Mouse (Mus musculus) right cerebral cortex, postnatal 4 days (tissue): ENCODE data around the gene Metap2.
"Not testable (repeated sequence)": the region's sequence is repeated elsewhere in the genome, so short reads cannot be mapped to it uniquely, and the experiment has no call there.

ENCODE experiments used
- DNase-seq: peaks from one replicate; pipeline ENCODE4 v3.0.0-alpha.2; 2022

Gene Metap2

DNA sequence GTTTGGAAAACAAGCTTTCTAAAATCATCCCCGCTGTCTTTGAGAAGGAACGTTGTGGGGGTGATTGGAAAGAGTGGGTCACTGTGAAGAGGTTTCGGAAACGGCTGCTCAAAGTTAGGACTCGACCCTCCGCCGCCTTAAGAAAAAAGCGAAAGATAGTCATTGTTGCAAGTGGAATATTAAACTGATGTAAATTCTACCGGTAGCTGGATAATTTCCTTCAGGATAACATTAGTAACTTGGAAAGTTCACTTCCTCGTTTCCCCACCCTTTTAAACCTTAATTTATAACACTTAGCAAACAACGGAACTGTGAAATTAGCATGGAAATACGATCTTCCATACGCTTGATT lies 62.5 kb downstream of the Metap2 start:
- no peak for DNase-seq

DNA sequence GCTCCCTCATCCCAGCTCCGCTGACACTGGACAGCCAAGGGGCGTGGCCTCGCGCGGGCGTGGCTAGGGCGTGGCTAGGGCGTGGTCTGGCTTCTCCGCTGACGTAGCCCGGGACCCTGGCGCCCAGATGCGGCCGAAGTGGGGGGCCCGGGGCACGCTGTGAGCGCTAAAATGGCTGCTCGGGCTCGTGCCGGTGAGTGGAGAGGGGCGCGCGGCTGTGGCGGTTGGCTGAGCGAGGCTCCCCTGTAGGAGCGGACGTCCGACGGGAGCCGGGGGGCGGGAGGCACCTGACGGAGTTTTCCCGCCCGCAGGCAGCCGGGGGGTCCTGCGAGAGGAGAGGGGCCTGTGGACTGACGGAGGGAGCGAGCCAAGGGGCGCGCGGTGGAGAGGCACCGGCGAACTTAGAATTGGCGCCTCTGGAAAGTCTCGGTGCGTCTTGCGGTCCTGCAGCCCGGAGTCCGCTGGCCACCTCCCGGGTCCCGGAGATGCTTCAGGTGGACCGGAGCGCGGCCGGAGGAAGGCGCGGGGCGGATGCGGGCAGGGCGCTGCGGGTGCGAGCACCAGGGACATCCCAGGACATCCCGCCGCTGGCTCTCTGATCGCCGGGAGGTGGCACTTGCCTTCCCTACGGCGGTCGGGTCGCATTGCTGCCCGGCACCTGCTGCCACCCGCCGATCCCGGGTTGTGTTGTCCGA lies 63.0 kb downstream of the Metap2 start:
- DNase-seq: peak; percentile 31

DNA sequence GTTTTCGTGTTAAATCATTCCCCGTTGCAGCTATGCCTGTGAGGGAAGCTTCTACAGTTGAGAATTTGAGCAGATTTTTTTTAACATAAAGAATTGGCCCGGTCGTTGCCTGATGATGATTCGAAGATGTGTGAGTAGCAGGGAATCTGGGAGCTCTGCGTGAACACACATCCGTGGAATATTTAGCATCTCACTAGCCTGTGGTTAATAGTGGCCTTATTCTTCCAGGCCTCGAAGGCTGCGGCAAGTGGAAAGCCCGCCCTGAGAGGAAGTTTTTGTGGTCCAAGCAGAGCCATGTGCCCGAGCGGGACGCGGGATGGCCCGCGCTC lies 63.6 kb downstream of the Metap2 start:
- no peak for DNase-seq

DNA sequence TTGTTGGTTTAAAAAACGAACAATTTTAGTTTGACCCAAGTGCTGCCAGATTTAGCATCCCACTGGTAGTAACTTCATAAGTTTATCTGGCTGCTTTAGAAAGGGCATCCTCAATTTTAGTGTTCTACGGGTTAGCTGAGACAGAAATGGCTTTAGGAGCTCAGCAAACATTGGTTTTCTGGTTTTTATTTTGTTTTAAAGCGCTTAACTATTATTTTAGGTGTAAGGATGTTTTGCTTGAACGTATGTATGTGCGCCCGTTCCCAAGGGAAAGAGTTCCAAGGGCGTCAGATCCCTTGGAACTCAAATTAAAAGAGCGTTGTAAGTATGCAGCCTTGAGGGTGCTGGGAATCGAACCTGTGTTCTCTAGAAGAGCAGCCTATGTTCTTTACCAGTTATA lies 64.1 kb downstream of the Metap2 start:
- no peak for DNase-seq

DNA sequence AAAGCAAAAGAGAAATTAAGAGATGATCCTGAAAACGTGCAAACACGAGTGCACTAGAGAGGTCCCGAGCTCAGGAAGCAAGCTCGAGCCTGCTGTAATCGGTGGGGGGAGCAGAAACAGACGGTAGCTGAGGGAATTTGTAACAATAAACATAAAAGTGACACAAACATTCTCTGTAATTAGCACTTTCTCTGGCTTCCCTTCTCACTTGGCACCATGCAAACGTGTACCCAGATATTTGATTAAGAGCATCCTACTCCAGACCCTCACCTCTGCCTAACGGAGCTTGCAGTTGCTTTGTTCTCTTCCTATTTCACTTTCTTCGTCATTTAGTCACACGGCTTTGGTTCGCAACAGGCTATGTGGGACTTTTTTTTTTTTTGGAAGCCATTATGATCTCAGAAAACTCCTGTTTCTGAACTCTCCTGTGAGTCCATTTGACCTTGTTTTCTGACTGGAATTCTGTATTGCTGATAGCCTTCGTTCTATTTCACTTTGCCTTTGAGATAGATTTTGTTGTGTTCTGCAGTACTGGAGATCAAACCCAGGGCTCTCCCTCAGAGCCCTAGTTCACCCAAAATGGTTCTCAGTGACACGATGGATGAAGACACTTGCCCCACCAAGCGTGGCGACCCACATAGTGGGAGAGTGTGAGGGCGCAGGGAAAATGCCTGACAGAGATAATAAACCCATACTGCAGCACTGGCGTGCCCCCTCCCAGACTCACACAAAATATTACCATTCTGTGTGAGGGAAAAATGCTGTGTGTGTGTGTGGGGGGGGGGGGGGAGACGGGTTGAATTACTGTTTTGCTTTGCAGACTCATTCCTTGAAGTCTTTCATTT lies 64.9 kb downstream of the Metap2 start:
- DNase-seq: no peak

DNA sequence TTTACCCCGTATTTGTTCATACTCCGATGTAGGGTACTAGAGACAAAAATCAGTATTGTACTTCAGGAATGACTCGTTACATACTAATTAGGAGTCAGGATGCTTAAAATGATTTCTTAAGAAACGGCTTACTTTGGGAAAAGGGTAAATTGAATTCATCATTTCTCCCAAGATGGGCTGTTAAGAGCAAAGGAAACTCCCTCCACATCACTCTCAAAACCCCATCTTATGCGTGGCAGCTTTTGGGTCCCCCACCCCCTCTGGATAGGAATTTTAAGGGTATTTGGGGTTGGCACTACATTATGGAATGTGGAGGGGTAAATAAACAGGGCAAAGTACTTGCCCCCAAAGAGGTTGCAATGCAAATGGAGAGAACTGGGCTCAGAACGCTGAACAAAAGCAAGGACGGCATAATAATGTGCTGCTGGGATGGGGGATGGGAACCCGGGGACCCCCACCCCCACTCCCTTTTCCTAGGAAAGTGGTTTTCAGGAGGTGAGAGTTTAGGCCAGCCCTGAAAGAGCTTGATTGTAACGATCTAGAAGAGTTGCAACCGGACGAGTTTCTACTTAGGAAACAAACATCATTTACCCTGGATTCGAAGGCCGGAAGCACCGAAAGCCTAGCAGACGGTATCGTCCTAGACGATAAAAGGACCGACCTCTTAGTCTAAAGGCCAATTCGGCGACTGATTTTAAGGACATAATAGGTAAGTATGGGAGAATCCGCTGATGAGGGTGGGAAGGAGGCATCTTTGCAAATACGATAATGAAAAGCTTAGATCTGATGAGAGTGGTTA lies 65.8 kb downstream of the Metap2 start, which contains the start of gene Usp44:
Gene Usp44, plus strand, starts transcription at position 625 of the 799 bp plus-strand sequence.
- DNase-seq: no peak

DNA sequence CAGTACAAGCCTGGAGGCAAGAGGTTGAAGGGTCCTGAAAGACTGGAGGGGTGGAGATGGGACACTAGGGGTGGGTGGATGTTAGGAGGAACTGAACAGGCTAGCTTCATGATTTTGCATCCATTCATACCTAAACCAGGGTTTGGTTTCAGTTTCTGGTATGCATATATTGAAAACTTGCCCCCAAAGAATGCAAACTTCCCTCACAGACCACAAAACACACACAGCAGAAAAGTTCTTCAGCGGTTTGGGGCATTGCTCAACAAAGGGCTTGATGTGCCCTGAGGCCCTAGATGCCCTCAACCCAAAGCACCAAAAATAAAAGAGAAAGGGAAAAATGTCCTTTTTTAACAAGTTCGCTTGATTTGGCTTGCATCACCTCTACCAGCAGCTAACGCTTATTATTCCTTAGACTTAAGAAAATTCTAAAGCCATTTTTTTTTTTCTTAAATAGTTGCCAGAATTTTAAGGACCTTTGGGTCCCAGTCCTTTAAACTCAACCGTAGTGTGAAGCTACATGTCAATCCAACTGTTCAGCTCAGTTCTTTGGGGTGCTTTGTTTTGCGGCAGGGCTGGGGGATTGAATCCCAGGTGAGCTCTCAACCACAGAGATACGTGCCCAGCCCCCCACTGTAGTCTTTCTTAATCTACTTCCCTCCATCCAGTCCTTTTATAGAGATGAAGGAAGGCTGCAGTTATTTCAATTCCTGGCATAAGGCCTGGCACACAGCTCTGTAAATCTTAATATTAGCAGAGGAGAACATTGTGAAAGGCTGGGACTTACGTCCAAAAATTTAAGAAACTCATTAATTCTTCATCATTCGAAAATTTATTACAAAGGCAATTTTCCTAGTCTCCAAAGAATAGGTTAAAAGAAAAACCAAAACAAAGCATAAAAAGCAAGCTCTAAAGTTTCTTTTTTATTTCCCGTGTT lies 66.7 kb downstream of the Metap2 start:
- DNase-seq: no peak

DNA sequence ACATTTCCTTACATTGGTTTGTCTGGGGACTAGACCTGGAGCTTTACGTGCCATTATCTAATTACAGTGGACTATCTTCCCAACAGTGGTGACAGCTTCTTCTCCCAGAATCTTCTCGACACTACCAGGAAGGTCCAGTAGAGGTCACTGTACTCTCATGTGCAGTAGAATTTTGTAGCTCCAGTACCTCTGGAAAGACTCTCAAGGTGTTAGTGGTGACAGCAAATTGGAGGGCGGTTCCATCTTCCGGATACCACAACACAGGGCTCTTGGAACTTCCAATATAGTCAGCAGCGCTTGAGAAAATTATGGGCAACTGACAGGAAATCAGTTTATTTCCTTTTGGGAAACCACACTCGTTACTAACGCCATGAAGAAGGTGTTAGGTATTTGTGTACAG lies 78.2 kb downstream of the Metap2 start:
- DNase-seq: peak; percentile 69

DNA sequence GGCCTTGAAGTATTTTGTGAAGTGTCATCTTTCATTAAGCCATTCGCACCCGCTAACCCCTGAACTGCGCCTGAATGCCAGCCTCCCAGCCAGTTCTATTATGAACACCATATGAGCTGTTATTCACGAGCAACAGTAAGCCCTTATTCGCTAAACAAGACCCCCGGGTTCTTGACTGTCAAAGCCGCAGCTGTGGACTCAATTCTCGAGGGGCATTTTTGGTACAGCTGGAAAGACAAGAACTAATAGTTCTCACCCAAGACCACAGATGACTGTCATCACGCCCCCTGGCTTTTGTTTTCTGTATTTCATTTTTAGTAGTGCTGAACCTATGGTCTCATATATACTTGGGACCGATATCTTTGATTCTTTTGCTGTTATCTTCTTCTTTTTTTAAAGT lies 83.1 kb downstream of the Metap2 start:
- DNase-seq: no peak

DNA sequence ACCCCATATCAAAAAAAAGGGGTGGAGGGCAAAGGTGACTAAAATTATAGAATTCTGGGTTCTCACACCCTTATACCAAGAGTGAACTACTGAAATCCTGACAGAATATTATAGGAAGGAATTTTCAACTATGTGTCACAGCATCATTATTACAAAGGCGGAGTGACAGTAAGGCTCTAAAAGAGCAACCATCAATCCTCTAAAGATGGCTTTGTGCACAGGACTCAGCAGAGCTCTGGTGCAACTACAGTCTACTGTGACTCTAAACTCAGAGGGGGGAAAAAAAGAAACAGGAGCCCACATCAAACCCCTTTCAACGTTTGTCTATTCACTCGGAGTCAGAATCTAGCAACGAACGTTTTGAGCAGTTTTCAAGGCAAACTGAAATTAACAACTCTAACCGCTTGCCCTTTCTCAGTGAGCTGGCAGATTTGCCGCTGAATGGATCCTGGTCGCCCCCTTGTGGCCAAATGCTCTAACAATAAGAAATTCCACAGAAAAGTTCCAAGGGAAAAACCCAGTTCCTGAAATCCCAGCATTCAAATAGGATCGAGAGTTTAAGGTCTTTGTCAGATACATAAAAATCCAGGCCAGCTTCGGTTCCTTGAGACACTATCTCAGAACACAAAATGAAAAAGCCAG lies 84.0 kb downstream of the Metap2 start:
- peak; percentile 91 for DNase-seq

DNA sequence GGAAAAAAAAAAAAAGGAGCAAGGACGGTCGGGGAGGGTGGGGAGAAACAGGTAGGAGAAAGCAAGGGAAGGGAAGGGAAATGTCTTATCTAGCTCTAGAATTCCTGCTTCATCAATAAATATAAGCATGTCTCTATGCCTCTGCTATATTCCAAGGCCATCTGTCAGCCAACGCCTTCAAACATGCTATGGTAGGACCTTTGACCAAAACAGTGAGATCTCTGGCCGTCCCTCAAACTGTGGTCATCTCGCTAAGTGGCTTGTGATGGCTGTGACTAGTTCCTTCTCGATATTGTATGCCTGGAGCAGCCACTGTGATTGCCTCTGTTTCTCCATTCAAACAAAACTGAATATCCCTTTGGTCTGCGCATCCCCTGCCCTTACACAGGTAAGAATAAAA lies 84.8 kb downstream of the Metap2 start:
- no peak for DNase-seq

DNA sequence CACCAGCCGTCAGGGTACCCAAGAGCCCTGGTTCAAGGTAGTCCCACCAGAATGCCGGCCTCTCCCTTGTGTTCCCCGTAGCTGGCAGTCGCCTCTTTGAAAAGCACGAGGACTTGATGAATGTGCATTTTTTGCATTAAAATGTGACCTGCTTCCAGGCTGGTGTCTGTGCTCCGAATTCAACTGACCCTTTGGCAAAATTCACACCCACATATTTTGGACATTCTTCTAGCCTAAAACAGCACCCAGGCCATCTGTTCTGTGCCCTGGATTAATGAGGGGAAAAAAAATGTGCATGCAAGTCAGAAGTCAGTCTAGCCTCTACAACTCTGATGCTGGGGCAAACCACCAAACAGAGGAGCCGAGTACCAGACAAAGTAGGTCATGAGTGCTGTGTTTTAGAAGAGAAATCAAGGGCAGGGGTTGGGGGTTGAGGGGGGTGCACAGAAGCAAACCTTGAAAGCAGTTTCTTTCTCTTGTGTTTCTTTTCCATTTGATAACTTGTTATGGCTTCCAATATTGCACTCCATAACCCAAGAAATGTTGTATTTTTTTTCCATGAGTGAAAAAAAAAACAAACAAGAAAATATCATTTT lies 86.2 kb downstream of the Metap2 start:
- no peak for DNase-seq

DNA sequence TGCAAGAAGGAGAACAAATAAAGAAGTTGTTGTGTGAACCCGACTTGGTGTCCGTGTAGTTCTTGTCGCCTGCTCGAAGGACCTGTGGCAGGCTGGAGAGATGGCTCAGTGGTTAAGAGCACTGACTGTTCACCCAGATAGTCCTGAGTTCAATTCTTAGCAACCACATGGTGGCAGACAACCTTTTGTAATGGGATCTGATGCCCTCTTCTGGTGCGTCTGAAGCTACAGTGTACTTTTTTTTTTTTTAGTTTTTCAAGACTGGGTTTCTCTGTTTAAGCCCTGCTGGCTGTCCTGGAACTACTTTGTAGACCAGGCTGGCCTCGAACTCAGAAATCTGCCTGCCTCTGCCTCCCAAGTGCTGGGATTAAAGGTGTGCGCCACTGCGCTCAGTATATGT lies 87.5 kb downstream of the Metap2 start:
- not testable (repeated sequence) for DNase-seq
